ENCODE assay signal across 9 mouse cellular contexts in the genomic region with DNA sequence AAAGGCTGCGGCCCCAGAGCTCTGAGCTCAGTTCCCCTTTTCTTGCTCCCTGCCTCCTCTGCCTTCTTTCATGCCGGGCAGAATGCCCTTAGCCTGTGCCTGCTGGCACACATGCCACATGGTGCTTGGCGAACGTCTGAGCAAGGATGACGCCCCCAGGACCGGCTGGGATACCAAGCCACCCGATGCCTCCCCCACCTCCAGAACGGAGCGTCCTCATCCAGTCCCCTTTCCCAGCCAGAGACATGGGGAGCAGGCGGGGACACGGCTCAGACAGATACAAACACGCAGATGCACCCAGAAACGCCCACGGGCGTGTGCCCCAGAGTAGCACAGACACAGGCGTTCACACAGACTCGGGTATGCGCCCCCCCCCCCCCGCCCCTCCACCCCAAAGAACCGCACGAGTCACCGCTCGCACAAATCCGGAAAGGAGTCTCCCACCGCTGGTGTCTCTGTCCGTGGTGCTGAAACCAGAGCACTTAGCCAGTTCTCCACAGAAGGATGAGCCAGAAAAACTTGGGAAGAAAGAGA. TPM values are rescaled to one million over a fixed set of nuclear protein-coding genes. Genes with fewer than 3 reads are reported as not detected.
A peak's percentile ranks its signal among the peaks of the same experiment; 100 is the strongest.
DNase-seq lines count a peak whose midpoint lies in the region; ATAC-seq lines count a peak whose summit lies in the region.
"Had no signal": no experiment of that assay in that cellular context is flagged by ENCODE, and none has a peak within 500 bp of the region (broad histone marks: within the 10 kb centered on the region; RNA-seq: fewer than 3 reads in every experiment).

No protein-coding gene starts in this region.

- ATAC-seq in CD4-positive, CD25-positive, alpha-beta regulatory T cell, adult 4 months, result no peak
- ATAC-seq in megakaryocyte progenitor cell, adult 5-6 weeks (replicated peaks; ENCODE audit: poor library complexity), result peak; percentile 48

- intact Hi-C loops in gastrocnemius, postnatal 14 days (cut with DNase I; ENCODE audit: low total_unique reads), result no loop called here

- peak; percentile 61 for DNase-seq in CD4-positive, CD25-positive, alpha-beta regulatory T cell, adult 2 months (ENCODE audit: low read depth, low spot score)
- DNase-seq in ES-CJ7 (ENCODE audit: low read depth, low spot score), result peak; percentile 76
- peak; percentile 83 to 89 for DNase-seq in cerebellum, postnatal 10 days
- peak; percentile 62 for DNase-seq in gastrocnemius, postnatal 14 days
- DNase-seq in kidney, postnatal 36 days, result peak; percentile 46 to 89
- DNase-seq in testis, postnatal 10 days (ENCODE audit: low spot score), result peak; percentile 84

RNA-seq across cellular contexts. Expression of a gene that starts 15.6 kb away (rescaled TPM):
- polyA plus RNA-seq in CD4-positive, CD25-positive, alpha-beta regulatory T cell, adult 4 months (2017; shearing (Covaris generic)), result not detected
- total RNA-seq in gastrocnemius, postnatal 14 days (2021), result not detected
- not detected in 2 replicates for total RNA-seq in megakaryocyte progenitor cell, adult 5-6 weeks (2015)
- not detected in 2 replicates for total RNA-seq in megakaryocyte progenitor cell, adult 5-6 weeks (2017)
- polyA plus RNA-seq: spleen, adult 2 months had no signal

RNA-seq across cellular contexts. Expression of a gene that starts 34.3 kb away (rescaled TPM):
- polyA plus RNA-seq in CD4-positive, CD25-positive, alpha-beta regulatory T cell, adult 4 months (2017; shearing (Covaris generic)), result not detected
- under 1 TPM; 0.20 to 0.29 TPM for total RNA-seq in gastrocnemius, postnatal 14 days (2021)
- not detected in 2 replicates for total RNA-seq in megakaryocyte progenitor cell, adult 5-6 weeks (2015)
- total RNA-seq in megakaryocyte progenitor cell, adult 5-6 weeks (2017), result not detected in 2 replicates

RNA-seq across cellular contexts. Expression of a gene that starts 44.3 kb away (rescaled TPM):
- 10 to 100 TPM; 41.2 to 63.9 TPM for polyA plus RNA-seq in CD4-positive, CD25-positive, alpha-beta regulatory T cell, adult 4 months (2017; shearing (Covaris generic))
- 1 to 10 TPM; 7.3 to 9.4 TPM for total RNA-seq in gastrocnemius, postnatal 14 days (2021)
- 11.1 and 12.0 TPM in 2 replicates for total RNA-seq in megakaryocyte progenitor cell, adult 5-6 weeks (2015)
- total RNA-seq in megakaryocyte progenitor cell, adult 5-6 weeks (2017), result 17.8 and 23.1 TPM in 2 replicates
